Mouse (Mus musculus): Measurements from ENCODE around the gene Gabbr1. TPM values are rescaled to one million over a fixed set of nuclear protein-coding genes. Genes with fewer than 3 reads are reported as not detected.

The Gabbr1 gene
- polyA plus RNA-seq, 1 experiment from 2014 or later: 14.5 TPM

- DNase-seq (ENCODE audit: low spot score, missing footprints): peak; percentile 99
- Histone ChIP-seq H3K9ac (ENCODE audit: low read length) (peak overlapping the region; percentile 69), H3K9me3 (ENCODE audit: control insufficient read depth, low read length) (no peaks in the 10 kb centered on the region), H3K4me3 (ENCODE audit: low read depth, low read length) (peak overlapping the region; percentile 39), H3K27ac (ENCODE audit: low read depth, low read length) (peak overlapping the region; percentile 97), H3K36me3 (ENCODE audit: control insufficient read depth, insufficient read depth, low read length) (no peaks in the 10 kb centered on the region), H3K4me2 (peak overlapping the region; percentile 41), H3K4me1 (ENCODE audit: control insufficient read depth, insufficient read depth, low read length) (peaks cover 2% of the 10 kb centered on the region; the same call in 1 of the 2 replicates), H3K27me3 (ENCODE audit: control insufficient read depth, insufficient read depth, low read length) (no peaks in the 10 kb centered on the region)
- WGBS: under 1% methylated on average over 14 of the region's 14 CpGs
- peak; percentile 99 for ATAC-seq (ENCODE audit: low FRiP score)
Measured at GRCm38 (mm10) chr17:37028683-37029120, 17.1 kb upstream of the Gabbr1 start.

- ATAC-seq (ENCODE audit: low FRiP score): peak; percentile 35
- H3K4me2 ChIP-seq: peak overlapping the region; percentile 41
- peak overlapping the region; percentile 39 for H3K4me3 ChIP-seq (ENCODE audit: low read depth, low read length)
- H3K9me3 ChIP-seq (ENCODE audit: control insufficient read depth, low read length): no peaks in the 10 kb centered on the region
- peaks cover 2% of the 10 kb centered on the region; the same call in 1 of the 2 replicates for H3K4me1 ChIP-seq (ENCODE audit: control insufficient read depth, insufficient read depth, low read length)
- peak overlapping the region; percentile 97 for H3K27ac ChIP-seq (ENCODE audit: low read depth, low read length)
- no peaks in the 10 kb centered on the region for H3K36me3 ChIP-seq (ENCODE audit: control insufficient read depth, insufficient read depth, low read length)
- WGBS: 75% methylated on average over 8 of the region's 8 CpGs
- peak overlapping the region; percentile 69 for H3K9ac ChIP-seq (ENCODE audit: low read length)
- H3K27me3 ChIP-seq (ENCODE audit: control insufficient read depth, insufficient read depth, low read length): no peaks in the 10 kb centered on the region
- no peak for DNase-seq (ENCODE audit: low spot score, missing footprints)
Measured at GRCm38 (mm10) chr17:37029162-37029561, 16.6 kb upstream of the Gabbr1 start.

GRCm38 (mm10) chr17:37039127-37039894, 6.5 kb upstream of the Gabbr1 start:
- no peak overlapping the region for H3K9ac ChIP-seq (ENCODE audit: low read length)
- no peaks in the 10 kb centered on the region for H3K4me1 ChIP-seq (ENCODE audit: control insufficient read depth, insufficient read depth, low read length)
- H3K27me3 ChIP-seq (ENCODE audit: control insufficient read depth, insufficient read depth, low read length): no peaks in the 10 kb centered on the region
- 74% methylated on average over 2 of the region's 2 CpGs for WGBS
- no peaks in the 10 kb centered on the region for H3K9me3 ChIP-seq (ENCODE audit: control insufficient read depth, low read length)
- H3K36me3 ChIP-seq (ENCODE audit: control insufficient read depth, insufficient read depth, low read length): no peaks in the 10 kb centered on the region
- no peak overlapping the region for H3K27ac ChIP-seq (ENCODE audit: low read depth, low read length)
- no peak overlapping the region for H3K4me3 ChIP-seq (ENCODE audit: low read depth, low read length)
- DNase-seq (ENCODE audit: low spot score, missing footprints) (no peak), ATAC-seq (ENCODE audit: low FRiP score) (no peak)
- H3K4me2 ChIP-seq: no peak overlapping the region

GRCm38 (mm10) chr17:37044651-37045244, 1.0 kb upstream of the Gabbr1 start:
- Histone ChIP-seq H3K27me3 (ENCODE audit: control insufficient read depth, insufficient read depth, low read length) (peaks cover 14% of the 10 kb centered on the region), H3K4me2 (peak overlapping the region; percentile 91), H3K36me3 (ENCODE audit: control insufficient read depth, insufficient read depth, low read length) (no peaks in the 10 kb centered on the region), H3K27ac (ENCODE audit: low read depth, low read length) (peak overlapping the region; percentile 79; the same call in 1 of the 2 replicates), H3K9me3 (ENCODE audit: control insufficient read depth, low read length) (no peaks in the 10 kb centered on the region), H3K4me1 (ENCODE audit: control insufficient read depth, insufficient read depth, low read length) (peaks cover 14% of the 10 kb centered on the region), H3K9ac (ENCODE audit: low read length) (peak overlapping the region; percentile 95; the same call in 1 of the 2 replicates), H3K4me3 (ENCODE audit: low read depth, low read length) (peak overlapping the region; percentile 79)
- 81% methylated on average over 7 of the region's 7 CpGs for WGBS
- ATAC-seq (ENCODE audit: low FRiP score) (no peak), DNase-seq (ENCODE audit: low spot score, missing footprints) (no peak)

GRCm38 (mm10) chr17:37046312-37047112, 746 bp downstream of the Gabbr1 start:
- under 1% methylated on average over 37 of the region's 58 CpGs for WGBS
- H3K36me3 ChIP-seq (ENCODE audit: control insufficient read depth, insufficient read depth, low read length): no peaks in the 10 kb centered on the region
- H3K4me1 ChIP-seq (ENCODE audit: control insufficient read depth, insufficient read depth, low read length): peaks cover 26% of the 10 kb centered on the region

GRCm38 (mm10) chr17:37047332-37047976, 1.7 kb downstream of the Gabbr1 start:
- peak overlapping the region; percentile 91 for H3K4me2 ChIP-seq
- WGBS: 13% methylated on average over 19 of the region's 19 CpGs
- H3K36me3 ChIP-seq (ENCODE audit: control insufficient read depth, insufficient read depth, low read length): no peaks in the 10 kb centered on the region
- peaks cover 26% of the 10 kb centered on the region for H3K4me1 ChIP-seq (ENCODE audit: control insufficient read depth, insufficient read depth, low read length)
- no peaks in the 10 kb centered on the region for H3K9me3 ChIP-seq (ENCODE audit: control insufficient read depth, low read length)
- peak overlapping the region; percentile 16 for H3K9ac ChIP-seq (ENCODE audit: low read length)
- ATAC-seq (ENCODE audit: low FRiP score) (no peak), DNase-seq (ENCODE audit: low spot score, missing footprints) (peak; percentile 82)
- H3K27me3 ChIP-seq (ENCODE audit: control insufficient read depth, insufficient read depth, low read length): peaks cover 14% of the 10 kb centered on the region
- peak overlapping the region; percentile 79 for H3K4me3 ChIP-seq (ENCODE audit: low read depth, low read length)
- H3K27ac ChIP-seq (ENCODE audit: low read depth, low read length): no peak overlapping the region

More at GRCm38 (mm10) chr17:37046312-37047112, 746 bp downstream of the Gabbr1 start:
- H3K9ac ChIP-seq (ENCODE audit: low read length): peak overlapping the region; percentile 95
- peak overlapping the region; percentile 79 for H3K27ac ChIP-seq (ENCODE audit: low read depth, low read length)
- peak; percentile 55 for ATAC-seq (ENCODE audit: low FRiP score)
- peak; percentile 96 for DNase-seq (ENCODE audit: low spot score, missing footprints)
- H3K27me3 ChIP-seq (ENCODE audit: control insufficient read depth, insufficient read depth, low read length): peaks cover 14% of the 10 kb centered on the region
- H3K9me3 ChIP-seq (ENCODE audit: control insufficient read depth, low read length): no peaks in the 10 kb centered on the region
- H3K4me2 ChIP-seq: peak overlapping the region; percentile 91
- H3K4me3 ChIP-seq (ENCODE audit: low read depth, low read length): peak overlapping the region; percentile 79

GRCm38 (mm10) chr17:37047981-37048380, 2.2 kb downstream of the Gabbr1 start:
- Histone ChIP-seq H3K9me3 (ENCODE audit: control insufficient read depth, low read length) (no peaks in the 10 kb centered on the region), H3K4me1 (ENCODE audit: control insufficient read depth, insufficient read depth, low read length) (peaks cover 26% of the 10 kb centered on the region), H3K9ac (ENCODE audit: low read length) (no peak overlapping the region), H3K4me2 (no peak overlapping the region; the same call in 1 of the 2 replicates), H3K4me3 (ENCODE audit: low read depth, low read length) (no peak overlapping the region), H3K27me3 (ENCODE audit: control insufficient read depth, insufficient read depth, low read length) (peaks cover 14% of the 10 kb centered on the region), H3K36me3 (ENCODE audit: control insufficient read depth, insufficient read depth, low read length) (no peaks in the 10 kb centered on the region), H3K27ac (ENCODE audit: low read depth, low read length) (no peak overlapping the region)
- DNase-seq (ENCODE audit: low spot score, missing footprints) (peak; percentile 84), ATAC-seq (ENCODE audit: low FRiP score) (no peak)
- WGBS: 37% methylated on average over 3 of the region's 3 CpGs

GRCm38 (mm10) chr17:37048383-37048782, 2.6 kb downstream of the Gabbr1 start:
- Histone ChIP-seq H3K4me2 (peak overlapping the region; percentile 19; the same call in 1 of the 2 replicates), H3K36me3 (ENCODE audit: control insufficient read depth, insufficient read depth, low read length) (no peaks in the 10 kb centered on the region), H3K27me3 (ENCODE audit: control insufficient read depth, insufficient read depth, low read length) (peaks cover 14% of the 10 kb centered on the region), H3K9ac (ENCODE audit: low read length) (no peak overlapping the region), H3K27ac (ENCODE audit: low read depth, low read length) (no peak overlapping the region), H3K9me3 (ENCODE audit: control insufficient read depth, low read length) (no peaks in the 10 kb centered on the region), H3K4me3 (ENCODE audit: low read depth, low read length) (no peak overlapping the region), H3K4me1 (ENCODE audit: control insufficient read depth, insufficient read depth, low read length) (peaks cover 26% of the 10 kb centered on the region)
- 61% methylated on average over 7 of the region's 7 CpGs for WGBS
- no peak for DNase-seq (ENCODE audit: low spot score, missing footprints)
- ATAC-seq (ENCODE audit: low FRiP score): no peak

Measured in midbrain, embryonic 11.5 days (tissue).